Mouse (Mus musculus): ENCODE results near the gene Vmn1r41. TPM values are rescaled to one million over a fixed set of nuclear protein-coding genes. Genes with fewer than 3 reads are reported as not detected.

Vmn1r41 gene
- polyA plus RNA-seq (2016; fragmentation: Nextera tagmentation; extraction: Ambion mirVana) = not detected in 2 replicates

DNA sequence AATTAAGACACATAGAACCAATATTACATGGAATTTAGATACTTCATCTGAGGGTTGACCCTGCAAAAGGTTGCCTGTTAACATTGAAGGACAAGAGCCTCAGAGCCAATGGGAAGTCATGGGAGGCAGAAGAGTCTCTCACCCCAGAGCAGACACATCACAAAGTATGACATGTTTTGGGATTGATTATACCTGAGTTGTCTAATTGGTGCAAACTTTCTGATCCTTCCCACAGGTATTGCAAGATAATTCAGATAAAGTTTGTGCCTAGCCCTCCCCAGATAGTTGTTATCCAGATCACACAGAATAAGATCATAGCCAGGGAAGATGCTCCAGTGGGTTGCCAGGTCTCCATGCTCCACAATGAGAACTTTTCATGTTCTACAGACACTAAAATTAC is at the start of gene Vmn1r41:
Gene Vmn1r41, plus strand, starts transcription at position 301 of the 400 bp plus-strand sequence.
- no peak within 1 kb of the TSS for H3K4me2 ChIP-seq (replicated peaks)
- no peak for ATAC-seq (ENCODE audit: low FRiP score)
- H3K4me3 ChIP-seq = no peak within 1 kb of the TSS
- no peaks in the 10 kb centered on the region for H3K4me1 ChIP-seq
- no peak within 1 kb of the TSS for H3K9ac ChIP-seq
- H3K27me3 ChIP-seq = no peaks in the 10 kb centered on the region
- H3K36me3 ChIP-seq = no peaks in the 10 kb centered on the region
- H3K27ac ChIP-seq = no peak within 1 kb of the TSS
- peaks cover 8% of the 10 kb centered on the region; the same call in 1 of the 2 replicates for H3K9me3 ChIP-seq (replicated peaks)

- Histone ChIP-seq H3K9ac (no peak overlapping the region), H3K4me3 (no peak overlapping the region), H3K4me1 (no peaks in the 10 kb centered on the region), H3K27ac (no peak overlapping the region), H3K27me3 (no peaks in the 10 kb centered on the region), H3K9me3 (replicated peaks) (no peaks in the 10 kb centered on the region), H3K36me3 (no peaks in the 10 kb centered on the region), H3K4me2 (replicated peaks) (no peak overlapping the region)
- 73% methylated on average over 2 of the region's 2 CpGs for WGBS
- no peak for ATAC-seq (ENCODE audit: low FRiP score)
Observed at GRCm38 (mm10) chr6:89706624-89707023, 33.9 kb upstream of the Vmn1r41 start.

- Histone ChIP-seq H3K4me1 (no peaks in the 10 kb centered on the region), H3K4me2 (replicated peaks) (no peak within 1 kb of the TSS), H3K9me3 (replicated peaks) (no peaks in the 10 kb centered on the region), H3K27me3 (no peaks in the 10 kb centered on the region), H3K4me3 (no peak within 1 kb of the TSS), H3K9ac (no peak within 1 kb of the TSS), H3K27ac (no peak within 1 kb of the TSS), H3K36me3 (no peaks in the 10 kb centered on the region)
- 87% methylated on average over 4 of the region's 4 CpGs for WGBS
- ATAC-seq (ENCODE audit: low FRiP score) = no peak
Observed at GRCm38 (mm10) chr6:89707240-89707639, 33.3 kb upstream of the Vmn1r41 start, which contains the start of gene Vmn1r40. Gene Vmn1r40, plus strand, starts transcription at chr6:89707540.

GRCm38 (mm10) chr6:89718051-89718450 is 22.5 kb upstream of the Vmn1r41 start:
- Histone ChIP-seq H3K27ac (no peak overlapping the region), H3K9me3 (replicated peaks) (no peaks in the 10 kb centered on the region), H3K36me3 (no peaks in the 10 kb centered on the region), H3K4me1 (no peaks in the 10 kb centered on the region), H3K4me2 (replicated peaks) (no peak overlapping the region), H3K27me3 (no peaks in the 10 kb centered on the region), H3K9ac (no peak overlapping the region), H3K4me3 (no peak overlapping the region)
- no peak for ATAC-seq (ENCODE audit: low FRiP score)

GRCm38 (mm10) chr6:89742811-89743210 is 2.2 kb downstream of the Vmn1r41 start:
- Histone ChIP-seq H3K27me3 (no peaks in the 10 kb centered on the region), H3K4me1 (no peaks in the 10 kb centered on the region), H3K4me2 (replicated peaks) (no peak overlapping the region), H3K27ac (no peak overlapping the region), H3K4me3 (no peak overlapping the region), H3K9ac (no peak overlapping the region), H3K36me3 (no peaks in the 10 kb centered on the region), H3K9me3 (replicated peaks) (peaks cover 8% of the 10 kb centered on the region; the same call in 1 of the 2 replicates)
- ATAC-seq (ENCODE audit: low FRiP score) = no peak

- no peak overlapping the region for H3K4me2 ChIP-seq (replicated peaks)
- ATAC-seq (ENCODE audit: low FRiP score) = no peak
- H3K9ac ChIP-seq = no peak overlapping the region
- H3K4me1 ChIP-seq = no peaks in the 10 kb centered on the region
- H3K27me3 ChIP-seq = no peaks in the 10 kb centered on the region
- H3K36me3 ChIP-seq = no peaks in the 10 kb centered on the region
- H3K9me3 ChIP-seq (replicated peaks) = 0 out of 2 replicates have a peak, but pooled peaks cover 4% of the 10 kb centered on the region
- H3K4me3 ChIP-seq = no peak overlapping the region
- H3K27ac ChIP-seq = no peak overlapping the region
Observed at GRCm38 (mm10) chr6:89790231-89790630, 49.7 kb downstream of the Vmn1r41 start.

Other genes starting within 250 kb of the Vmn1r41 start
- 73.1 and 82.4 TPM in 2 replicates for gene Chchd6, start 145.1 kb upstream of the Vmn1r41 start, polyA plus RNA-seq (2016; fragmentation: Nextera tagmentation; extraction: Ambion mirVana)
- gene Txnrd3, start 96.8 kb upstream of the Vmn1r41 start, polyA plus RNA-seq (2016; fragmentation: Nextera tagmentation; extraction: Ambion mirVana) = 15.5 and 16.3 TPM in 2 replicates
- gene Vmn1r40, start 33.2 kb upstream of the Vmn1r41 start, polyA plus RNA-seq (2016; fragmentation: Nextera tagmentation; extraction: Ambion mirVana) = not detected in 2 replicates
- not detected in 2 replicates for gene Vmn1r42, start 135.6 kb downstream of the Vmn1r41 start, polyA plus RNA-seq (2016; fragmentation: Nextera tagmentation; extraction: Ambion mirVana)
- not detected in 2 replicates for gene Vmn1r43, start 135.6 kb downstream of the Vmn1r41 start, polyA plus RNA-seq (2016; fragmentation: Nextera tagmentation; extraction: Ambion mirVana)
- not detected in 2 replicates for gene Vmn1r44, start 142.9 kb downstream of the Vmn1r41 start, polyA plus RNA-seq (2016; fragmentation: Nextera tagmentation; extraction: Ambion mirVana)
- not detected in 2 replicates for gene Vmn1r45, start 199.8 kb downstream of the Vmn1r41 start, polyA plus RNA-seq (2016; fragmentation: Nextera tagmentation; extraction: Ambion mirVana)
- not detected in 2 replicates for gene Vmn1r46, start 228.5 kb downstream of the Vmn1r41 start, polyA plus RNA-seq (2016; fragmentation: Nextera tagmentation; extraction: Ambion mirVana)

Data from hindbrain, embryonic 12.5 days (tissue).